Mouse (Mus musculus): ENCODE data around the gene Ppargc1a.

Ppargc1a gene

GRCm38 (mm10) chr5:51567659-51568058, at the start of gene Ppargc1a:
TSS of gene Ppargc1a (minus strand) at chr5:51567726.
- DNase-seq (ENCODE audit: low read depth, low spot score), result peak; percentile 68

GRCm38 (mm10) chr5:51616877-51617276, 49.4 kb upstream of the Ppargc1a start:
- DNase-seq (ENCODE audit: low read depth, low spot score), result no peak

- no peak for DNase-seq (ENCODE audit: low read depth, low spot score)
Observed at GRCm38 (mm10) chr5:51612049-51612448, 44.5 kb upstream of the Ppargc1a start.

- no peak for DNase-seq (ENCODE audit: low read depth, low spot score)
Observed at GRCm38 (mm10) chr5:51607686-51608480, 40.4 kb upstream of the Ppargc1a start.

- DNase-seq (ENCODE audit: low read depth, low spot score), result no peak
Observed at GRCm38 (mm10) chr5:51599549-51599948, 32.0 kb upstream of the Ppargc1a start.

GRCm38 (mm10) chr5:51595644-51596043, 28.1 kb upstream of the Ppargc1a start:
- DNase-seq (ENCODE audit: low read depth, low spot score), result no peak

GRCm38 (mm10) chr5:51592206-51592605, 24.7 kb upstream of the Ppargc1a start:
- no peak for DNase-seq (ENCODE audit: low read depth, low spot score)

- no peak for DNase-seq (ENCODE audit: low read depth, low spot score)
Observed at GRCm38 (mm10) chr5:51591537-51592154, 24.1 kb upstream of the Ppargc1a start.

- DNase-seq (ENCODE audit: low read depth, low spot score), result no peak
Observed at GRCm38 (mm10) chr5:51586187-51586586, 18.7 kb upstream of the Ppargc1a start.

- DNase-seq (ENCODE audit: low read depth, low spot score), result no peak
Observed at GRCm38 (mm10) chr5:51584987-51585386, 17.5 kb upstream of the Ppargc1a start.

- no peak for DNase-seq (ENCODE audit: low read depth, low spot score)
Observed at GRCm38 (mm10) chr5:51584186-51584585, 16.7 kb upstream of the Ppargc1a start.

- DNase-seq (ENCODE audit: low read depth, low spot score), result no peak
Observed at GRCm38 (mm10) chr5:51583632-51584031, 16.1 kb upstream of the Ppargc1a start.

GRCm38 (mm10) chr5:51583030-51583429, 15.5 kb upstream of the Ppargc1a start:
- no peak for DNase-seq (ENCODE audit: low read depth, low spot score)

- DNase-seq (ENCODE audit: low read depth, low spot score), result no peak
Observed at GRCm38 (mm10) chr5:51582618-51583017, 15.1 kb upstream of the Ppargc1a start.

- no peak for DNase-seq (ENCODE audit: low read depth, low spot score)
Observed at GRCm38 (mm10) chr5:51577594-51577993, 10.1 kb upstream of the Ppargc1a start.

- no peak for DNase-seq (ENCODE audit: low read depth, low spot score)
Observed at GRCm38 (mm10) chr5:51573770-51574169, 6.2 kb upstream of the Ppargc1a start.

GRCm38 (mm10) chr5:51568198-51568690, 718 bp upstream of the Ppargc1a start:
- DNase-seq (ENCODE audit: low read depth, low spot score), result no peak

GRCm38 (mm10) chr5:51565672-51566071, 1.9 kb downstream of the Ppargc1a start:
- DNase-seq (ENCODE audit: low read depth, low spot score), result no peak

GRCm38 (mm10) chr5:51565038-51565437, 2.5 kb downstream of the Ppargc1a start:
- DNase-seq (ENCODE audit: low read depth, low spot score), result no peak

GRCm38 (mm10) chr5:51563574-51563973, 4.0 kb downstream of the Ppargc1a start:
- no peak for DNase-seq (ENCODE audit: low read depth, low spot score)

GRCm38 (mm10) chr5:51557607-51558278, 9.8 kb downstream of the Ppargc1a start:
- no peak for DNase-seq (ENCODE audit: low read depth, low spot score)

- peak; percentile 59 for DNase-seq (ENCODE audit: low read depth, low spot score)
Observed at GRCm38 (mm10) chr5:51553671-51554070, 13.9 kb downstream of the Ppargc1a start.

All from mesoderm, embryonic 11.5 days (tissue).